In genomic region chr6:45059091-45059490, GRCm38 (mm10) we compare ENCODE assay signal across 8 mouse cellular contexts. TPM values are rescaled to one million over a fixed set of nuclear protein-coding genes. Genes with fewer than 3 reads are reported as not detected.
DNase-seq lines count a peak whose midpoint lies in the region; ATAC-seq lines count a peak whose summit lies in the region.

Gene Cntnap2 (plus strand): TSS chr6:45059357.

- peak within 1 kb of the TSS; percentile 51 for H3K4me3 ChIP-seq in forebrain, embryonic 13.5 days

- peak within 1 kb of the TSS; percentile 65 for H3K27ac ChIP-seq in forebrain, embryonic 13.5 days

- H3K36me3 ChIP-seq in forebrain, embryonic 13.5 days (ENCODE audit: poor library complexity, severe bottlenecking) = no peaks in the 10 kb centered on the region

- peak within 1 kb of the TSS; percentile 66 for H3K9ac ChIP-seq in forebrain, embryonic 13.5 days

- H3K4me2 ChIP-seq in forebrain, embryonic 13.5 days = peak within 1 kb of the TSS; percentile 72

- H3K4me1 ChIP-seq in forebrain, embryonic 13.5 days = peaks cover 9% of the 10 kb centered on the region; the same call in 1 of the 2 replicates

- H3K27me3 ChIP-seq in forebrain, embryonic 13.5 days = no peaks in the 10 kb centered on the region

- peak; percentile 53 for ATAC-seq in forebrain, embryonic 13.5 days
- ATAC-seq in megakaryocyte-erythroid progenitor cell, adult 5-6 weeks (replicated peaks; ENCODE audit: low FRiP score, low TSS enrichment, poor library complexity, severe bottlenecking) = peak; percentile 79
- no peak for ATAC-seq in inflammation-experienced regulatory T-cells, adult 6 months

- WGBS in forebrain, embryonic 13.5 days = 10% methylated on average over 8 of the region's 8 CpGs

- H3K9me3 ChIP-seq in forebrain, embryonic 13.5 days (replicated peaks) = no peaks in the 10 kb centered on the region

- DNase-seq in lung, postnatal 14 days = peak; percentile 37
- DNase-seq in lung, postnatal 25 days (ENCODE audit: low spot score) = no peak
- peak; percentile 40 for DNase-seq in cerebellum, adult 11 months
- peak; percentile 44 to 46 for DNase-seq in kidney, postnatal 25 days
- DNase-seq in right cerebral cortex, postnatal 14 days = peak; percentile 47

RNA-seq across cellular contexts. Expression of gene Cntnap2, which starts in this region (rescaled TPM):
- 83.7 and 96.3 TPM in 2 replicates for polyA plus RNA-seq in forebrain, embryonic 13.5 days (2015; fragmentation: Nextera tagmentation; extraction: Ambion mirVana)
- not detected in 2 replicates for total RNA-seq in megakaryocyte-erythroid progenitor cell, adult 5-6 weeks (2014; fragmentation: Nextera tagmentation)
- total RNA-seq in megakaryocyte-erythroid progenitor cell, adult 5-6 weeks (2017) = not detected in 2 replicates
- polyA plus RNA-seq in inflammation-experienced regulatory T-cells, adult 6 months (2017; shearing (Covaris generic)) = not detected

Comparison
In these comparisons a context has a peak if more than half of its experiments do, and no peak if none do; other contexts are left out.
1. RNA of gene Cntnap2 (polyA plus RNA-seq): 83.7 to 96.3 TPM in forebrain, embryonic 13.5 days; not detected in inflammation-experienced regulatory T-cells, adult 6 months; every median in the first group is over 10 times any median in the second.
2. Peak in ATAC-seq in megakaryocyte-erythroid progenitor cell, adult 5-6 weeks; RNA of the gene not detected or under 1 TPM.